Mouse (Mus musculus) thymus, postnatal 10 days (tissue): Measurements from ENCODE around the gene Asb12.
"Not testable (repeated sequence)": the region's sequence is repeated elsewhere in the genome, so short reads cannot be mapped to it uniquely, and the experiment has no call there.

ENCODE experiments used
- DNase-seq, 2 experiments: peaks; one replicate each; pipeline ENCODE4 v3.0.0; 2021; ENCODE audit warnings: low spot score in 2 of 2

Gene Asb12

GRCm38 (mm10) chrX:95557887-95558286 lies at the start of gene Asb12, which contains the start of gene Pfn5:
Gene Asb12 (minus strand): TSS chrX:95557987.
Gene Pfn5 (plus strand): TSS chrX:95558104.
- no peak for DNase-seq

DNA sequence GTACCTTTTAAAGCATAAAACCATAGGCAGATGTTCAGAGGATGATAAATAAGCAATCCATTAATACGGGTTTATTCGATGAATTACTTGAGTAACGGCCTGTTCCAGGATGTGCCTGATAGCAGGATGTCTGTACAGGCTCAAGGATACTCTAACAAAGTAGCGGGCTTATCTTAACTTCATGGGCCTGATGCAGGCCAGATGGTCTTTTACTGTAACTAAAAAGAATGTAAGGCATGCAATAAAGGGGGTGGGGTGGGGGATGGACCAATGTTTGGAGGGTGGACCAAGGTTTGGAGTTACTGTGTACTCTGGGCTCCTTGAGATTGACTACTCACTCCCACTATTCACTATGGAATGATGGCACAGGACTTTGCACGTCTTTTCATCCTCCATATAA lies 42.8 kb upstream of the Asb12 start:
- DNase-seq, result no peak

GRCm38 (mm10) chrX:95554321-95554720 lies 3.5 kb downstream of the Asb12 start:
- no peak for DNase-seq

DNA sequence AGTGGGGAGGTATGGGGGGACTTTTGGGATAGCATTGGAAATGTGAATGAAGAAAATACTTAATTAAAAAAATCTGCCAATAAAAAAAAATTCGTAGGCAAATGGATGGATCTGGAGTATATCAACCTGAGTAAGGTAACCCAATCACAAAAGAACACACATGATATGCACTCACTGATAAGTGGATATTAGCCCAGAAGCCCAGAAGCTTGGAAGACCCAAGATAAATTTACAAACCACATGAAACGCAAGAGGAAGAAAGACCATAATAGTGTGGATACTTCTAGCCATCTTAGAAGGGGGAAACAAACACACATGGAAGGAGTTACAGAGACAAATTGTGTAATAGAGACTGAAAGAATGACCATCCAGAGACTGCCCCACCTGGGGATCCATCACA lies 22.3 kb downstream of the Asb12 start:
- not testable (repeated sequence) for DNase-seq

GRCm38 (mm10) chrX:95525166-95525565 lies 32.6 kb downstream of the Asb12 start:
- no peak for DNase-seq

GRCm38 (mm10) chrX:95523883-95524282 lies 33.9 kb downstream of the Asb12 start:
- DNase-seq, result no peak

DNA sequence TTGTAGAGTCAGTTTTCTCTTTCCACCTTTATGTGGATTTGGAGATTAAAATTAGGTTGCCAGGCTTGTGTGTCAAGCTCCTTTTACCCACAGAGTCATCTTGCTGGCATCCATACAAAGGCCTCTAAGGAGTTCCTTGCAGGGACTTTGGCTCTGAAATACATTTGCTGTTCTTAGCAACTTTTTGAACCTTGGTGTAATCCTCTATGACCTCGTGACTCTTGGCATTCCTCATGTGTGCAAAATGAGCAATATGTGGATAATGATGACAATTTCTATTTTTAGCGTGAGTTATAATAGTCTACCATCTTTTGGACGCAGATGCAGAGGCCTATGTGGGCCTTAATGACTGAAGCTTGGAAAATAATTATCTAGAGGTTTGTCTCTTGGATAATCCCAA lies 100.6 kb downstream of the Asb12 start:
- DNase-seq, result no peak

DNA sequence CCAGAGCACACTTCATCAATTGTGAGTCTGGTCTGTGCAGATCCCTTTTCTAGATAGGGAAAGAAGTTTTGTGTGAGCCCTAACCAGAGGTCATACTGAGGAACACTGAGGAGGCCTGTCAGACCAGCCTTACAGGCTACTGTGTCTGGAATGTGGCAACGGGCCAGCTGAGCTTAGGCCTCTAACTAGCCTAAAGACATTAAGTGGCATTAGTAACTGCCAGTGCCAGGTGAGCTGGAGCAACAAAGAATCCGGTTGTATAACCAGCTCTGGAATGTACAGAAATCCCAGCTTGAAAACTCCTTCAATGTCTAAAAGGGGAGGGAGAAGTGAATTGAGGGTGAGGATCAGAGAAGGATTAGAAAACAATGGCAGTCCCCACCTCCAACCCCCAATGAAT lies 111.9 kb downstream of the Asb12 start:
- DNase-seq, result no peak

DNA sequence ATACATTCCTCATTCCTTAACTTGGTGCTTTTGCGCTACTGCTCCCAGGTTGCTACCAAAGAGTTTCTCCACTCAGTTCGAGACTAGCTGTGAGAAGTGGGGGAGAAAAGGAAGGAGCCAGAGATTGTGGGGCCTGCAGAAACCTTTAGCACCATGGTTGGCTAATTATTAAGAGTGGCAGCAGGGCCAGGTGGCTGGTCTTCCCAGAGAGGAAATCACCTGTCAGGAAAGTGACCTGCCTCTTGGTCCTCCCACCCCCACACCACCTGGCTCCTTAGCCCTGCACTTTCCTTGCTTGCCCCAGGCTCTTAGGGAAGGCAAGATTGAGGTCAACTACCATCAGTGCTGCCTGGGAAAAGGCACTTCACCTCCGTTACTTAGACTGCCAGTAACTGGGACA lies 112.6 kb downstream of the Asb12 start:
- DNase-seq, result no peak

DNA sequence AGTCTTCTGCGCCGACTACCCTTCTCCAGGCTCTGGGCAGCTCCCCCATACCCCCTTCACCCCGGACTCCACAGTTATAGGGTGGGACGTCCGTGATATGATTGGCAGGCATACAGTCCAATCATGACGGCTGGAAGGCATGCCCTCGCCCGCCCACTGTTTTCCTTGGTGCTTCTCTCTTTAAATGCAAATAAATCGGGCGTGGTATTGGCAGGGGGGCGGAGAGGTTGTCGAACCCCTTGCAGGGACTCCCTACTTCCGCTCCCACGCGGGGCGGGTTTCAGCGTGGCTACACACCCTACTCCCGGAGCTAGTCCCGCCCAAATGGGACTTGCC lies 113.0 kb downstream of the Asb12 start, which contains the start of gene Amer1:
Amer1 (minus strand) TSS at position 97 of the 336 bp plus-strand sequence.
- DNase-seq, result peak; percentile 88 to 89

DNA sequence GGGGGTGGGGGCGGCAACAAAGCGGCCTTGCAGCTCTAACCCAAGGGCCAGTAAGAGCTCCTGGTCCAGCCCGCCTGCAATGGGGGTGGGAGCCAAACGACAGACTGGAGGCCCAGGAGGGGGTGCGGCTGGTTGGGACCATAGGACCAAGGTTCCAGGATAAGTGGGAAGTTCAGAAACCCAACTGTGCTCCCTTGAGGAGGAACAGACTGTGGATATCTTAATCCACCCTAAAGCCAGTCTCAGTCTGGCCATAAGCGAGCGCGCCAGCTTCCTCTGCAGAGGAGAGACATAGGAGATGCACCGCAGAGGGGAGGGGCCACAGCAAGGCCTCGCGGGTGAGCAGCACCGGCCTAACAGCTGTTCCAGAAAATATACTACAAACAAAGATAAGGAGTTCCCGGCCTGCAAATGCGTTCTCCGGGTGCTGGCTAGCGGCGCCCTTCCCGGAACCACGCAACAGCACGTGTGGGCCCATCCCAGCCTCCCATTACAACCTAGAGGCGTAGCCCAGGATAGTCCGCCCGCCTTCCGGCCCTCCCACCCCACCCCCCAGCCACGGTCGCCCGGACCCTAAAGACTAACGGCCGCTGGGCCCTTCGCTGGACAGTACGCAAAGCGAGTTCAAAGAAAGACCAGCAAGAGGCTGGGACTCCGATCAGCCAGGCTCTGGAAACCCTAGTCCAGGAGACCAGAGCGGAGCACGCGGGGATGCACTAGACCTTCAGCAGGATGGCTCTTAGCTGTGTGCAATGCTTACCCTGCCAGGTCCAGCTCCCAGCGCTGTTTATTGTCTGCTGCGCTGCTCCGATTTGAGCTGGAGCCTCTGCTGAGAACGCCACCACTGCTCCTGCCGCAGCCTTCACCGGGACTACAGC lies 113.7 kb downstream of the Asb12 start:
- DNase-seq, result peak; percentile 30 to 39

DNA sequence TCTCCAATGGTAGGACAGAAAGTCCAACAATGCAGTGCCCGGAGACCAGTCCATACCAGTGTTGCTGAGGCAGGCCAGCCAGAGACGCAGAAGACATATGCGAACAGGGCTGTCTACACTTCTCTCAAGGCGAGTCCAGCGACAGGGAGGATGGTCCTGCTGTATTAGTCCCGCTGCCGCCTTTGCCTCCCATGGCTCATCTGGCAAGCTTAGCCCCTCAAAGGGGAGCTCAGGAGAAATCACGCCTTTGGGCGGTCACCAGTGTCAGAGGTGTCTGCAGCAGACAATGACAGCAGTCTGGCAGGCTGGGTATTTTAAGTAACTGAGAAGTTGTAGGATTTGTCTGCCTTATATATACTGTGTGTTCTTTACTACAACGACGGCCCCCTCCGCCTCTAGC lies 114.4 kb downstream of the Asb12 start:
- DNase-seq, result no peak

- DNase-seq, result no peak
Measured at GRCm38 (mm10) chrX:95442261-95442660, 115.5 kb downstream of the Asb12 start.

DNA sequence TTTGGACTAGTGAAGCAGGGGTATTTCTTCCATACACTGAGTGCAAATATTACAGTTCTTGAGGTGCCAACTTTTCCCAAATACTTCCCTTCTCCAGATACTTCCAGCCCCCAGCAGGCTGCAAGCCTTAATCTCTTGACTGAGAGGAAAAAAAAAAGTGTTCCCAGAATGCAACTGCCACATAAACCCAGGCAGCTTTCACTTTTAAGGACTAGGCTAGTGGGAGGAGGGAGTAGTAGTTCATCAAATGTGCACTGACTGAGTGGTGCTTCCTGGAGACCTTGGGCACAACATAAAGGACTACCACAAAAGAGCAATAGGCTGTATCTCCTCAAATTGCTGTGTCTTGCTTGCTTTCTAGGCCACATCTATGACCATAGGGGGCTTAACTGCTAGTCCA lies 116.5 kb downstream of the Asb12 start:
- no peak for DNase-seq

DNA sequence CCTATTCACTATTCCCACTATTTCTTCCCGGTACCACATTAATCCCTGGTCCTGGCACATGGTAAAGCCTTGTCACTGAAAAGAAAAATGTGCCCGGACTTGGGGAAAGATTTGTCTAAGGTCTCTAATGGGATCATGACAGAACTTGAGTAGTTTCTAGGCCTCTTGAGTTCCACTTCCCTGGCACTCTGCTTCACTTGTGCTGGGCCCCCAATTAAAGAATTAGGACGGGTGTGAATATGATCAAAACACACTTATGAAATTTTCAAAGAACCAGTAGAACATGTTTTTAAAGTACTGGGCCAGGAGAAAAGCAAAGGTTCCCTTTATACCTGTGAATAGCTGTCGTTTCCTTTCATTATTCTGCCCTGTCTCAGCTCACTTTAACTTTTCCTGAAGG lies 119.3 kb downstream of the Asb12 start:
- DNase-seq, result no peak

DNA sequence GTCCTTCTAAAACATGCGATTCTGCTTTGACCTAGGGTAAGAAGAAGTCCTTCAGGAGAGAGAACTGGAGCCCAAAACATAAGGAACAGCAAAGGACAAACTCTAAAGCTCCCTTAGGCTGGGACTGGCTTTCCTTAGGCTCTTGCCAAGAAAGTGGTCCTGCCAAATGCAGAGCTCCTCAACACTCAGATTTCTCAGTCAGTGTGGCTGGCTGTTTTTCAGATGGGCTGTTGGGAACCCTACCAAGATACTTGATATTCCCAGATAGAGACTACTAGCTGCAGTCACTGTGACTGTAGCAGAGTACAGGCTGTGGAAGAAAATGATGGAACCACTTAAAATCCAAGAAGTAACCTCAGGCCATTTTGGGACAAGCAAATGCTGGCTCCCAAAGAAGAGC lies 120.6 kb downstream of the Asb12 start:
- DNase-seq, result no peak
